Mouse (Mus musculus) midbrain, embryonic 16.5 days (tissue): ENCODE results near the gene Fgfr2. TPM values are rescaled to one million over a fixed set of nuclear protein-coding genes. Genes with fewer than 3 reads are reported as not detected.

ENCODE experiments used
- ATAC-seq: fragments of 200-750 bp; cut with Nextera tagmentation; 2 replicates; pipeline ENCODE4 v1.8.0; 2017; ENCODE audit warnings: moderate TSS enrichment
- H3K27ac ChIP-seq: fragments of 300-500 bp; sonication (generic); 2 replicates; pipeline ENCODE4 v1.5.1; 2014; ENCODE audit warnings: mild to moderate bottlenecking, low read length, mixed read lengths
- H3K27me3 ChIP-seq: fragments of 300-500 bp; sonication (generic); 2 replicates; pipeline ENCODE4 v1.6.1; 2014; ENCODE audit warnings: low read depth, low read length, mixed read lengths; ENCODE audit not compliant: control insufficient read depth, insufficient read depth
- H3K36me3 ChIP-seq: fragments of 300-500 bp; sonication (generic); 2 replicates; pipeline ENCODE4 v1.6.1; 2014; ENCODE audit warnings: mild to moderate bottlenecking, low read length, moderate library complexity, mixed read lengths; ENCODE audit not compliant: control insufficient read depth, insufficient read depth
- H3K4me1 ChIP-seq: fragments of 300-500 bp; sonication (generic); 2 replicates; pipeline ENCODE4 v1.6.1; 2014; ENCODE audit warnings: mild to moderate bottlenecking, low read length, mixed read lengths; ENCODE audit not compliant: control insufficient read depth, insufficient read depth
- H3K4me2 ChIP-seq: fragments of 300-500 bp; sonication (generic); 2 replicates; pipeline ENCODE4 v1.6.1; 2014; ENCODE audit warnings: mild to moderate bottlenecking, low read length, mixed read lengths
- H3K4me3 ChIP-seq: fragments of 300-500 bp; sonication (generic); 2 replicates; pipeline ENCODE4 v1.5.1; 2014; ENCODE audit warnings: low read depth, mild to moderate bottlenecking, low read length, moderate library complexity, mixed read lengths
- H3K9ac ChIP-seq: fragments of 300-500 bp; sonication (generic); 2 replicates; pipeline ENCODE4 v1.6.1; 2014; ENCODE audit warnings: low read depth, low read length, mixed read lengths
- H3K9me3 ChIP-seq: fragments of 300-500 bp; sonication (generic); replicated peaks from 2 replicates; pipeline ENCODE4 v1.6.1; 2014; ENCODE audit warnings: mild to moderate bottlenecking, low read length, mixed read lengths; ENCODE audit not compliant: control insufficient read depth, poor library complexity, severe bottlenecking
- WGBS: fragments of 180-500 bp; shearing (Covaris S2); extraction: QIAGEN DNeasy Blood & Tissue Kit; methylation state at CpG from one replicate; pipeline ENCODE4 v1.1.7; 2014; 5-methylcytosine and 5-hydroxymethylcytosine counted together
- polyA plus RNA-seq: library from polyadenylated mRNA; unstranded; fragments of >200 nt; fragmentation: Nextera tagmentation; extraction: Ambion mirVana; gene quantifications from 2 replicates; pipeline ENCODE4 v1.2.1, GENCODE M21; 2015

Fgfr2 gene
- polyA plus RNA-seq, 1 experiment from 2014 or later: 23.8 TPM

DNA sequence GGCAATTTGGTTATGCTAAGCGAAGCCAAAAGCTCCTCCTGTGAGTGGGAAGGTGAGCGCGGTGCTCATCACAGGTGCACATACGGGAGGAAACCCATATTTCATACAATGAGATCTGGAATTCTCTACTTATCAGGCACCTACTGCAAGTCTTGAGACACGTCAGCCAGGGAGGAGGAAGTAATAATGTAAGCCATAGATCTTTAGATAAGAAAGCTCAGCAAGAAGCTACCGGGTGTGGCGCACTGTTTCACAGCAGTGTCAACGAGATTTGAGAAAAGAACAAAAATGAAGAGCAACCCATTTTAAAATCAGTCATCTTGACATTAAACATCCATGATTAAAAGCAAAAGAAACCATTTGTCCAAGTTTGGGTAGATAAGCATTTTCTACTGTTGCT lies 94.1 kb downstream of the Fgfr2 start:
- Histone ChIP-seq H3K27ac (no peak overlapping the region), H3K4me1 (peaks cover 13% of the 10 kb centered on the region), H3K36me3 (no peaks in the 10 kb centered on the region), H3K9ac (no peak overlapping the region), H3K9me3 (no peaks in the 10 kb centered on the region), H3K4me2 (no peak overlapping the region), H3K27me3 (no peaks in the 10 kb centered on the region), H3K4me3 (no peak overlapping the region)
- 93% methylated on average over 8 of the region's 8 CpGs for WGBS
- no peak for ATAC-seq

DNA sequence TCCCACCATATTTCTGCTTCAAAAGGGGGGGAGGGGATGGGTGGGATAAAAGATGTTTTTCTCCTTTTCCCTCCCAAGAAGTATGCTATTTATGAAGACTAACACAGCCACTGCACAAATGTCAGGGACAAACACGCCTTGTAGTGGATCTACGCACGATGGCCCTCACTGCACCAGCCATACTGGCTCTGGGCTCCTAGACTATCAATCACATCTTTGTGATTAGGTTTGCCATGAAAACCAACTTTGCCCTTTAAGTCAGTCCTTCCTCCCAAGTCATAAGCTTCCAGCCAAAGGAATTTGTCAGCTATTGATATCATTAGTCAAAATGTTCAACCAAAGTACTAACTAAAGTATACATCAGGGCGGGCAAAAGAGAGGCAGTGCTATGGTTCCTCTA lies 95.2 kb downstream of the Fgfr2 start:
- 97% methylated on average over 4 of the region's 4 CpGs for WGBS

DNA sequence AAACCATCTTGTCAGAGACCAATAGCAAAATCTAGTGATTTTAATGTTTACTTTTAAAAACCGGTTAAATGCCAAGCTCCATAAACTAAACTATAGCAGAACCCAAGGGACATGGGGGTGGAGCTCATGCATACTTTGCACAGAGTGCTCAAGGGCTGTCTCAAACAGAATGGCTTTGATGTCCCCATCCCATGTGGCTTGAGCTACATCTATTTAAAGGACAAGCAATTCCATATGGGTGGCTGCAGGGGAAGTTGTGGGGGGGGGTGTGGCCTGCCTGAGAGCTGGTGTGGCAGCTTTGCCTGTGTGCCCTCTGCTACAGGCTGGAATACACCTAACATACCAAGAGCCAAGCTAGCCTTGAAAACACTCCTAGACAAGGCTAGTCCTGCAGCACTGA lies 98.5 kb downstream of the Fgfr2 start:
- Histone ChIP-seq H3K36me3 (no peaks in the 10 kb centered on the region), H3K9ac (no peak overlapping the region), H3K4me3 (no peak overlapping the region), H3K9me3 (no peaks in the 10 kb centered on the region), H3K27me3 (no peaks in the 10 kb centered on the region), H3K4me1 (peaks cover 5% of the 10 kb centered on the region), H3K4me2 (no peak overlapping the region), H3K27ac (no peak overlapping the region)
- ATAC-seq: no peak
- 75% methylated on average over 1 of the region's 1 CpGs for WGBS

More for the DNA sequence above, 95.2 kb downstream of the Fgfr2 start:
- no peak for ATAC-seq
- Histone ChIP-seq H3K36me3 (no peaks in the 10 kb centered on the region), H3K27me3 (no peaks in the 10 kb centered on the region), H3K9ac (no peak overlapping the region), H3K4me2 (no peak overlapping the region), H3K4me3 (no peak overlapping the region), H3K4me1 (peaks cover 3% of the 10 kb centered on the region), H3K27ac (no peak overlapping the region), H3K9me3 (no peaks in the 10 kb centered on the region)

DNA sequence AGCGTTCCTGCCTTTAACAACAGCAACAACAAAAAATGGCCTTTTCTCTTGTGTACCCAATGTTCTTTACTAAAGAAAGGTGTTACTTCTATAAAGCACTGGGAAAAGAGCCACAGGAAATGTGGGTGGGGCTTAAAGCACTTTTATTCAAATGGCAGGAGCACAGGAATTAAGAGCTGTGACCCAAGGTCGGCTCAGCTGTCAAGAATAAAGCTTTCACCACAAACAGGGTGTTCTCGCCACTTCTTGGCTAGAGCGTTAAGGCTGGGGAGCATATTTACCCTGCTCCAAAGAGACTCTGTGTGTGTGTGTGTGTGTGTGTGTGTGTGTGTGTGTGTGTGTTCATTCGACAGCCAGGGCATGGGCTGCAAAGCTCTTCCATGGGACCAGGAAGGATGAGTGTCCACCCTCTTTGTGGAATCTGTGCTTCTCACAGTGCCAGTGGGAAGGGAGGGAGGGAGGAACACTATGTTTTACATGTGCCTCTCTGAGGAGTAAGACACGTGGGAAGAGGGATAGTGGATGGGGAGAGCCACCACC lies 103.6 kb downstream of the Fgfr2 start:
- Histone ChIP-seq H3K27ac (no peak overlapping the region), H3K4me1 (peaks cover 18% of the 10 kb centered on the region), H3K4me3 (no peak overlapping the region), H3K27me3 (no peaks in the 10 kb centered on the region), H3K9ac (no peak overlapping the region), H3K4me2 (no peak overlapping the region), H3K36me3 (no peaks in the 10 kb centered on the region), H3K9me3 (no peaks in the 10 kb centered on the region)
- ATAC-seq: no peak
- WGBS: 32% methylated on average over 6 of the region's 6 CpGs

DNA sequence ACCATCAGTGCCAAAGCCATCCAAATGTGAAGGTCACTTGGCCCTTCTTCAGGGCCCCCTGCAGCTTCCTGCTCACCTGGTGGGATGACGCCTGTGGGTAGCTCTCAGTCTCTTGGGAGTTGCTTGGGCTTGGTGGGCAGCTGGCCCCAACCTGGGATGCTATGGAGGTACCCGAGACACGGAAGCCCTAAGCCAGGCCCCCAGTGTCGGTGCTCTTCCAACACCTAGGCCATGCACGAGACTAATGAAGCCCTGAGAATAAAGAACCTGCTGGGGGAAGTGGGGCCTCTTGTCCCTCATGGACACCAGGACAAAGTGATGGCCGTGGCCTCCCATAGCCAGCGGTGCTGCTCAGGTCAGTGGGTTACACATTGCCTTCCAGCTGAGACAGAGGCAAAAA lies 104.2 kb downstream of the Fgfr2 start:
- peaks cover 22% of the 10 kb centered on the region for H3K4me1 ChIP-seq
- WGBS: 72% methylated on average over 7 of the region's 7 CpGs
- no peak for ATAC-seq
- H3K27ac ChIP-seq: no peak overlapping the region
- H3K4me3 ChIP-seq: no peak overlapping the region
- no peaks in the 10 kb centered on the region for H3K9me3 ChIP-seq
- no peak overlapping the region for H3K9ac ChIP-seq
- H3K4me2 ChIP-seq: no peak overlapping the region
- H3K27me3 ChIP-seq: no peaks in the 10 kb centered on the region
- no peaks in the 10 kb centered on the region for H3K36me3 ChIP-seq

DNA sequence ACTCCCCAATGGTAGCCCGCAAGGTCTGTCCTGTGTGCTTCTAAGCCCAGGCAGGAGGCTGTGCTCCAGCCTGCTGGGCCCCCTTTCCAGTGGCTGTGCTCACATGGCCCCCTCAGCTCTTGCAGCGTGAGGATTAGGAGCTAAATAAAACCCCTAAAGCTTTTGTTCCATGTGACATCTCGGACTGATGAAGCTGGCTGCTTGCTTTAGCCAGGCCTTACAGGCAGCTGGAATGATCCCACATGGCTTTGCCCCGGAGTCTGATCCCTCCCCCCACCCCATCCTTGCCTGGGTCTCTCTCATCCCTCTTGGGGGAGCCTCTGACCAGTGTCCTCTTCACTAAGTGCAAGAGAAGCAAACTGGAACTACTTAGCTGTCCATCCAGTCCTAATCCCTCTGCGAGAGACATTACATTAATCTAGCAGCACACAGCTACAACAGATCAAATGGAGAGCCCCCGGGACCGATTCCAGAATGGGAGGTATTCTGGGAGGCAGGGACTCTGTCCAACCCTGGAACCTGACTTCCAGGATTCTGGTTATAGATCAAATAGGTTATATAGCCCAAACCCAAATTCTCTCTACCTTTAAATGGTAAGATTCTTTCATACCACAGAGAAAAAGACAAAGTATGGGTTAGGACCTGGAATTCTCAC lies 107.6 kb downstream of the Fgfr2 start:
- Histone ChIP-seq H3K4me3 (no peak overlapping the region), H3K4me1 (peaks cover 50% of the 10 kb centered on the region), H3K36me3 (no peaks in the 10 kb centered on the region), H3K9me3 (no peaks in the 10 kb centered on the region), H3K9ac (peak overlapping the region; percentile 32; the same call in 1 of the 2 replicates), H3K27me3 (no peaks in the 10 kb centered on the region), H3K27ac (0 out of 2 replicates have a peak overlapping the region, but pooled peaks have one; percentile 15), H3K4me2 (no peak overlapping the region)
- 0 out of 2 replicates have a peak, but pooled peaks have one; percentile 32 for ATAC-seq
- WGBS: 9% methylated on average over 7 of the region's 7 CpGs

DNA sequence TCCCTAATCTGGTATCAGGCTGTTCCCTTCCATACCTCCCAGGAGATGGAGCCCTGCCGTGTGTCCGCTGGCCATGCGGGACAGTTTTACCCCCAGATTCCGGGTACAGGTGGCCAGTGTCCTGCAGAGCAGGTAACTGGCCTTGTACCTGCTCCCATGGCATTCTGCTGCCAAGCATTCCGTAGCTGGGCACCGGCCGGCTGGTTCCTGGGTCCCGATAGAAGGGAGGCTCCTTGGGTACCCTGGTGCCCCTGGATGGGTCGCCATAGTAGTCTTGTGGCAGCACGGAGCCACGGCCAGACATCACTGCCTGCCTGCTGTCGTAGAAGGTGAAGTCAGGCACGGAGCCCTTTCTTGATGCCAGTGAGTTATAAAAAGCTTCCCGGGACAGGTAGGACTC lies 108.5 kb downstream of the Fgfr2 start:
- H3K4me1 ChIP-seq: peaks cover 57% of the 10 kb centered on the region
- no peak overlapping the region for H3K27ac ChIP-seq

DNA sequence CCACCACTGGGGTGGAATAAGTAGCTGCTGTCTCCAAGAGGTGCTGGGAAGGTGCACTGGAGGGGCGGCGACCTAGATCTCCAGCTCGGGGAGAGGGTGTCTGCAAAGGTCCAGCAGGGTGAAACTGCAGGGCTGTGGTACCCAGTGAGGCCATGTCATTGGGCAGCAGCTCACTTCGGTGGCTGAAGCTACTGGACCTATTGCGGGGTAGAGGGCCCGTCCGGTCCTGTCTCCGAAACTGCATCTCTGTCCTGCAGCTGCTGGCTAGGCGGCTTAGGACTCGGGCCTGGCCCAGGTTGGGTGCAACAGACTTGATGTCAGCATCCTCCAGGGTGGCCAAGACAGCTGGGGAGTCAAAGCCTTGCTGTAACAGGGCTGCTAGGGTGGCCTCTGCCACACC lies 109.2 kb downstream of the Fgfr2 start:
- Histone ChIP-seq H3K4me1 (peaks cover 57% of the 10 kb centered on the region), H3K36me3 (no peaks in the 10 kb centered on the region), H3K27ac (no peak overlapping the region), H3K9me3 (no peaks in the 10 kb centered on the region), H3K27me3 (no peaks in the 10 kb centered on the region), H3K4me2 (no peak overlapping the region), H3K9ac (no peak overlapping the region; the same call in 1 of the 2 replicates), H3K4me3 (no peak overlapping the region)
- WGBS: 91% methylated on average over 10 of the region's 10 CpGs
- no peak for ATAC-seq

More for the DNA sequence above, 108.5 kb downstream of the Fgfr2 start:
- Histone ChIP-seq H3K4me3 (no peak overlapping the region), H3K4me2 (no peak overlapping the region), H3K9ac (no peak overlapping the region), H3K27me3 (no peaks in the 10 kb centered on the region), H3K9me3 (no peaks in the 10 kb centered on the region), H3K36me3 (no peaks in the 10 kb centered on the region)
- WGBS: 83% methylated on average over 14 of the region's 14 CpGs
- ATAC-seq: no peak

DNA sequence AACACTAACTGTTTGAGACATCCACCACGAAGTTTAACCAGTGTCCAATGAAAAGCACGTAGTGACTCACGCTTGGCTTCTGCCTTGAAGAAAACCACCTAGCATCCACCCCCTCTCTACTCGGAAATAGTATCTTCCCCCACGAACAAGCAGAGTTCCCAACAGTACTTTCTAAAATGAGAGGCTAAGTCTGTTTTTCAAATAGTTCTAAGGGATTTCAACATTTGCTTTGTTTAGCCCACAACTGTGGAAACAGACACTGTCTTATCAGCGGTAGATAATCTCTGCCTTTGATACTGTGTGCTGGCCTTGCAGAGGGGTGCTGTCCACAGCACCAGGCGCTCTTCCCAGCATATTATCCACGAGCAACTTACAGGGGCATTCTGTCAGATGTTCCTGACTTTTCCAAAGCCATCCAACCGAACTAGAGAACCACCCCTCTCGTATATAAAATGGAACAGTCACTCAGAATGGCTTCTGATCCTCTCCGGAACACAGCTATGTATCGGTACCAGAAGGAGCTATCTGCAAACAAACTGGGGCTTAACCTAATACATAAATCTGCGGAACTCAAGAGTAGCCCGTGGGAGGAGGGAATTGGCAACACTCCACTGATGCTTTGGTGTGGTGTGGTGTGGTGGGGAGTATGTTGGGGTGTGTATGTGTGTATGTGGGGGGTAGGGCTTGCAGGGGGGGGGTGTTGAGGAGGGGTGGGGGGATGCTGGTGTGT lies 110.3 kb downstream of the Fgfr2 start:
- peaks cover 60% of the 10 kb centered on the region for H3K4me1 ChIP-seq
- WGBS: 48% methylated on average over 14 of the region's 14 CpGs
- H3K36me3 ChIP-seq: no peaks in the 10 kb centered on the region
- H3K9ac ChIP-seq: no peak overlapping the region
- no peaks in the 10 kb centered on the region for H3K9me3 ChIP-seq
- H3K4me2 ChIP-seq: no peak overlapping the region
- no peak for ATAC-seq
- no peaks in the 10 kb centered on the region for H3K27me3 ChIP-seq
- H3K4me3 ChIP-seq: no peak overlapping the region
- H3K27ac ChIP-seq: peak overlapping the region; percentile 6; the same call in 1 of the 2 replicates
